Mouse (Mus musculus) small intestine, adult 2 months (tissue): ENCODE measurements around the gene Olfr195.

Source experiments
- CTCF ChIP-seq: fragments of 200-500 bp; IDR thresholded peaks from 2 replicates; pipeline ENCODE4 v1.5.1; 2012; ENCODE audit warnings: low read depth, mild to moderate bottlenecking, control low read depth, inconsistent platforms, low read length, moderate library complexity, mixed read lengths; ENCODE audit not compliant: insufficient replicate concordance, insufficient read length; ENCODE audit errors: extremely low read depth
- POLR2A ChIP-seq: fragments of 200-500 bp; IDR thresholded peaks from 2 replicates; pipeline ENCODE4 v1.6.1; 2012; ENCODE audit warnings: low read depth, mild to moderate bottlenecking, control low read depth, inconsistent platforms, low read length, moderate library complexity

GRCm38 (mm10) chr16:59111781-59112180, 35.1 kb upstream of the Olfr195 start, which contains the start of gene Olfr193:
- no peak for TF ChIP-seq CTCF
- TF ChIP-seq POLR2A = no peak
